In genomic region chr7:44382541-44382940, GRCm38 (mm10) we compare ENCODE assay signal across 11 mouse cellular contexts. TPM values are rescaled to one million over a fixed set of nuclear protein-coding genes. Genes with fewer than 3 reads are reported as not detected.
DNase-seq lines count a peak whose midpoint lies in the region; ATAC-seq and TF ChIP-seq lines count a peak whose summit lies in the region.
"Had no signal": no experiment of that assay in that cellular context is flagged by ENCODE, and none has a peak within 500 bp of the region (broad histone marks: within the 10 kb centered on the region; RNA-seq: fewer than 3 reads in every experiment).

No protein-coding gene starts in this region.

- peak overlapping the region; percentile 4; the same call in 1 of the 2 replicates for H3K4me2 ChIP-seq in forebrain, embryonic 15.5 days (replicated peaks)
- H3K4me2 ChIP-seq in hindbrain, embryonic 11.5 days (replicated peaks; ENCODE audit: low read depth, low read length), result no peak overlapping the region
- H3K4me2 ChIP-seq in stomach, postnatal 0 days (replicated peaks; ENCODE audit: low read depth), result no peak overlapping the region
- H3K4me2 ChIP-seq: limb, embryonic 12.5 days; stomach, embryonic 15.5 days had no signal

- no peak for TF ChIP-seq EP300 in stomach, postnatal 0 days (optimal IDR thresholded peaks at IDR 0.05)

- H3K36me3 ChIP-seq in forebrain, embryonic 15.5 days, result no peaks in the 10 kb centered on the region
- no peaks in the 10 kb centered on the region for H3K36me3 ChIP-seq in hindbrain, embryonic 11.5 days (ENCODE audit: control insufficient read depth, insufficient read depth, low read length)
- H3K36me3 ChIP-seq in stomach, postnatal 0 days (ENCODE audit: control insufficient read depth, insufficient read depth, low read length), result no peaks in the 10 kb centered on the region
- H3K36me3 ChIP-seq: limb, embryonic 12.5 days; stomach, embryonic 15.5 days had no signal

- no peak overlapping the region for H3K9ac ChIP-seq in forebrain, embryonic 15.5 days (replicated peaks)
- no peak overlapping the region for H3K9ac ChIP-seq in hindbrain, embryonic 11.5 days (ENCODE audit: low read depth, low read length)
- H3K9ac ChIP-seq in stomach, postnatal 0 days (ENCODE audit: low read length), result no peak overlapping the region
- H3K9ac ChIP-seq: limb, embryonic 12.5 days; stomach, embryonic 15.5 days had no signal

- H3K9me3 ChIP-seq in forebrain, embryonic 15.5 days, result no peaks in the 10 kb centered on the region
- H3K9me3 ChIP-seq in hindbrain, embryonic 11.5 days (ENCODE audit: control insufficient read depth, low read length), result no peaks in the 10 kb centered on the region
- no peaks in the 10 kb centered on the region for H3K9me3 ChIP-seq in stomach, postnatal 0 days (ENCODE audit: control insufficient read depth, low read length)
- H3K9me3 ChIP-seq: limb, embryonic 12.5 days; stomach, embryonic 15.5 days had no signal

- H3K27ac ChIP-seq in forebrain, embryonic 15.5 days (replicated peaks), result peak overlapping the region; percentile 98
- peak overlapping the region; percentile 47; the same call in 1 of the 2 replicates for H3K27ac ChIP-seq in hindbrain, embryonic 11.5 days (ENCODE audit: low read depth, low read length)
- no peak overlapping the region for H3K27ac ChIP-seq in stomach, postnatal 0 days (replicated peaks)
- H3K27ac ChIP-seq: limb, embryonic 12.5 days; stomach, embryonic 15.5 days had no signal

- intact Hi-C loops in left cerebral cortex, postnatal 14 days (cut with DNase I), result no loop called here

- peaks cover 30% of the 10 kb centered on the region for H3K4me1 ChIP-seq in forebrain, embryonic 15.5 days
- no peaks in the 10 kb centered on the region; the same call in 1 of the 2 replicates for H3K4me1 ChIP-seq in hindbrain, embryonic 11.5 days (replicated peaks; ENCODE audit: control insufficient read depth, insufficient read depth, low read length)
- no peaks in the 10 kb centered on the region for H3K4me1 ChIP-seq in stomach, postnatal 0 days (replicated peaks; ENCODE audit: control insufficient read depth, insufficient read depth)
- H3K4me1 ChIP-seq: limb, embryonic 12.5 days had no signal

- 47% methylated on average over 12 of the region's 12 CpGs for WGBS in forebrain, embryonic 15.5 days
- 77% methylated on average over 12 of the region's 12 CpGs for WGBS in hindbrain, embryonic 11.5 days
- WGBS in stomach, postnatal 0 days, result 72% methylated on average over 12 of the region's 12 CpGs

- no peaks in the 10 kb centered on the region for H3K27me3 ChIP-seq in forebrain, embryonic 15.5 days
- H3K27me3 ChIP-seq in hindbrain, embryonic 11.5 days (ENCODE audit: control insufficient read depth, insufficient read depth, low read length), result peaks cover 4% of the 10 kb centered on the region; the same call in 1 of the 2 replicates
- no peaks in the 10 kb centered on the region for H3K27me3 ChIP-seq in stomach, postnatal 0 days (ENCODE audit: control insufficient read depth, insufficient read depth, low read length)

- no peak for TF ChIP-seq CTCF in stomach, postnatal 0 days (IDR thresholded peaks at IDR 0.05; ENCODE audit: low read depth)

- DNase-seq in hindbrain, embryonic 11.5 days (ENCODE audit: low spot score), result peak; percentile 19
- DNase-seq in left cerebral cortex, postnatal 14 days (ENCODE audit: low spot score in 2 of 2), result peak; percentile 83 to 93
- peak; percentile 86 to 89 for DNase-seq in right cerebral cortex, postnatal 36 days (ENCODE audit: low spot score in 2 of 2)
- no peak for DNase-seq in stomach, postnatal 0 days (ENCODE audit: low spot score)
- no peak for DNase-seq in adrenal gland, postnatal 36 days
- DNase-seq in kidney, adult 9 months, result no peak
- DNase-seq in lung, postnatal 36 days, result no peak

- no peak overlapping the region for H3K4me3 ChIP-seq in forebrain, embryonic 15.5 days
- H3K4me3 ChIP-seq in hindbrain, embryonic 11.5 days (ENCODE audit: low read depth, low read length), result no peak overlapping the region
- no peak overlapping the region for H3K4me3 ChIP-seq in stomach, postnatal 0 days (ENCODE audit: low read depth, low read length)
- H3K4me3 ChIP-seq: limb, embryonic 12.5 days; stomach, embryonic 15.5 days had no signal

- peak; percentile 81 for ATAC-seq in forebrain, embryonic 15.5 days (replicated peaks)
- no peak for ATAC-seq in hindbrain, embryonic 11.5 days (ENCODE audit: low FRiP score)
- no peak for ATAC-seq in stomach, postnatal 0 days (ENCODE audit: low FRiP score, low TSS enrichment)

RNA-seq across cellular contexts. Expression of gene Syt3, which starts 1.4 kb away (rescaled TPM):
- polyA plus RNA-seq in forebrain, embryonic 15.5 days (2015; fragmentation: Nextera tagmentation; extraction: Ambion mirVana), result 24.5 and 26.7 TPM in 2 replicates
- 2.4 and 3.5 TPM in 2 replicates for polyA plus RNA-seq in hindbrain, embryonic 11.5 days (2014; fragmentation: Nextera tagmentation; extraction: Ambion mirVana)
- total RNA-seq in left cerebral cortex, postnatal 14 days (2021), result 10 to 100 TPM; 77.1 to 81.9 TPM
- polyA plus RNA-seq in stomach, postnatal 0 days (2015; fragmentation: Nextera tagmentation; extraction: Ambion mirVana), result 1.2 and 1.4 TPM in 2 replicates
- 1 to 10 TPM; 3.0 to 4.7 TPM for total RNA-seq in adrenal gland, postnatal 36 days (2021)

RNA-seq across cellular contexts. Expression of gene 1700008O03Rik, which starts 3.1 kb away (rescaled TPM):
- polyA plus RNA-seq in forebrain, embryonic 15.5 days (2015; fragmentation: Nextera tagmentation; extraction: Ambion mirVana), result 1.1 and 1.4 TPM in 2 replicates
- 1.3 and 1.4 TPM in 2 replicates for polyA plus RNA-seq in hindbrain, embryonic 11.5 days (2014; fragmentation: Nextera tagmentation; extraction: Ambion mirVana)
- 1 to 10 TPM; 2.3 TPM for total RNA-seq in left cerebral cortex, postnatal 14 days (2021)
- 0.68 and 0.75 TPM in 2 replicates for polyA plus RNA-seq in stomach, postnatal 0 days (2015; fragmentation: Nextera tagmentation; extraction: Ambion mirVana)
- total RNA-seq in adrenal gland, postnatal 36 days (2021), result under 1 TPM; 0.63 to 0.99 TPM
- total RNA-seq: megakaryocyte-erythroid progenitor cell, adult 5-6 weeks had no signal

RNA-seq across cellular contexts. Expression of gene Lrrc4b, which starts 46.3 kb away (rescaled TPM):
- polyA plus RNA-seq in forebrain, embryonic 15.5 days (2015; fragmentation: Nextera tagmentation; extraction: Ambion mirVana), result 15.6 and 15.7 TPM in 2 replicates
- 9.1 and 11.4 TPM in 2 replicates for polyA plus RNA-seq in hindbrain, embryonic 11.5 days (2014; fragmentation: Nextera tagmentation; extraction: Ambion mirVana)
- total RNA-seq in left cerebral cortex, postnatal 14 days (2021), result 100 to 1,000 TPM; 269 to 330 TPM
- polyA plus RNA-seq in stomach, postnatal 0 days (2015; fragmentation: Nextera tagmentation; extraction: Ambion mirVana), result 0.36 and 0.52 TPM in 2 replicates
- total RNA-seq in adrenal gland, postnatal 36 days (2021), result 1 to 10 TPM; 3.9 to 4.9 TPM
- total RNA-seq: megakaryocyte-erythroid progenitor cell, adult 5-6 weeks had no signal

Comparison
In these comparisons a context has a peak if more than half of its experiments do, and no peak if none do; other contexts are left out.
1. DNase-seq: peak in hindbrain, embryonic 11.5 days (single experiment), left cerebral cortex, postnatal 14 days (2 of 2) and right cerebral cortex, postnatal 36 days (2 of 2); none in stomach, postnatal 0 days (single experiment), adrenal gland, postnatal 36 days (0 of 2), kidney, adult 9 months (single experiment) and lung, postnatal 36 days (single experiment).